Mouse (Mus musculus) heart, postnatal 36 days (tissue): ENCODE results near the gene Gm17428. TPM values are rescaled to one million over a fixed set of nuclear protein-coding genes. Genes with fewer than 3 reads are reported as not detected.
"Not testable (repeated sequence)": the region's sequence is repeated elsewhere in the genome, so short reads cannot be mapped to it uniquely, and the experiment has no call there.

ENCODE experiments used
- DNase-seq, 2 experiments: peaks; one replicate each; pipeline ENCODE4 v3.0.0; 2021 to 2022
- intact Hi-C: fragments of 180-260 bp; cut with DNase I; formaldehyde crosslinking; loops from one replicate; pipeline ENCODE4 v1.15.1; 2025
- total RNA-seq, 2 experiments: library from RNA; stranded (reverse); gene quantifications; 2 replicates each; pipeline ENCODE4 v1.2.3; 2021

Gene Gm17428
- total RNA-seq, 2 experiments from 2014 or later = not detected

DNA sequence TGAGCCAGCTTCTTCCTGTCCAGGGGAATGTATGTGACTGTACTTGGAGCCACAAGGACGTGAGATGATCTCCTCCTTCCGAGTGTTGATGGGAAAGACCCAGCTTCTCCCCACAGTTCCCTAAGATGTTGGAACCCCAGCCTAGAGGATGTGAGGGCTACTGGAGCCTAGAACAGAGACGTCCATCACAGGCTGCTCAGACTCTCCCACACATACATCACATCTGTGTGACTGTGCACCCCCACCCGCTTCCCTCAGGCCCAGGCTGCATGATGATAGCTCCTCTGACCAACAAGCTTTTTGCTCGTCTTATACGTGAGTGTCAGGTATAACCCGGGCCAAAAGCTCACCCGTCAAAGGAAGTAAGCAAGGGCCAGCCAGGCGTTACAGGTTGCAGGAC lies 28.0 kb upstream of the Gm17428 start:
- DNase-seq = no peak
- intact Hi-C loops = loop anchor here (1.0 kb wide), 1 partner anchor 26 kb away; no protein-coding TSS in a partner anchor

GRCm38 (mm10) chr14:54950493-54950892 lies 26.2 kb upstream of the Gm17428 start:
- intact Hi-C loops = no loop called here
- DNase-seq = no peak

DNA sequence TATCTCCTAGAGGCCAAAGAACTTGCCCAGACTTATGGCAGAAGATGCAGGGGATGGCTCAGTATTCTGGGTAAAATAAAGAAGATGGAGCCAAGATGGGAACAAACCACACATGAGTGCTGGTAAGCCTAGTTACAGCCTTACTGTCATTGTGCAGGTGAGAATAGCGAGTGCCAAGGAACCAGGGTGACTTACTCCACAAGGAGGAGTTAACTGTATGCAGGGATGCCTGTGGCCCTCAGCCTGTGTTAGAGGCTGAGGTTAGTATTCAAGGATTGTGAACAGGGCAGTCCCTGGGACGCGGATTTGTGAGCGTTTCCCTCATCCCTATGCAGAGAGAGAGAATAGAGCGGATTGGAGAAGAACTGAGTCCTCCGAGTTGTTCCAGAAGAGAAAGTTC lies 25.1 kb upstream of the Gm17428 start:
- intact Hi-C loops = no loop called here
- no peak for DNase-seq

DNA sequence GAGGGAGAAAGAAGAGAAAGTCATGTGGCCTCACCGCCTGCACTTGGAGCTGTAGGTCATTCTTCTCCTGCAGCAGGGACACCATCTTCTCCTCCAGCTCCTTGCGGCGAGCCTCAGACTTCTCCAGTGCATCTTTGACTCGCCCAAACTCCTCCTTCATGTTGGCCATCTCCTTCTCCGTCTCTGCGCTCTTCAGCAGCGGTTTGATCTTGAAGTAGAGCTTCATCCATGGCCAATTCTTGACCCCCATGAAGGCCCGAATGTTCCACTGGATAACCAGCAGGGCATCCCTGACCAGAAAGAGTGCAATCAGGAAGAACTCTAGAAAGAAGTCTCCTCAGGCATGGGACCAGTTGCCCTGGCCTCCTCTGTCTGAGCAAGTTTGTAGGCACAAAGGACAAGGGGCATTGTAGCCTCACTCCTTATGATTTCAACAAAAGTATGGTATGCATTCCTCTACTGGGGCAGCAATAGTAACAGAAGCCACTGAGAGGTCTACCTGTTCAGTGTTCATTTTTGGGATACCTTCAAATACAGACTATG lies 23.0 kb upstream of the Gm17428 start:
- intact Hi-C loops = no loop called here

GRCm38 (mm10) chr14:54954474-54954873 lies 22.3 kb upstream of the Gm17428 start:
- DNase-seq = no peak
- intact Hi-C loops = no loop called here

More for the DNA sequence above, 23.0 kb upstream of the Gm17428 start:
- no peak for DNase-seq

- DNase-seq = no peak
- intact Hi-C loops = no loop called here
These were observed 21.3 kb upstream of the Gm17428 start for GRCm38 (mm10) chr14:54955481-54955880.

DNA sequence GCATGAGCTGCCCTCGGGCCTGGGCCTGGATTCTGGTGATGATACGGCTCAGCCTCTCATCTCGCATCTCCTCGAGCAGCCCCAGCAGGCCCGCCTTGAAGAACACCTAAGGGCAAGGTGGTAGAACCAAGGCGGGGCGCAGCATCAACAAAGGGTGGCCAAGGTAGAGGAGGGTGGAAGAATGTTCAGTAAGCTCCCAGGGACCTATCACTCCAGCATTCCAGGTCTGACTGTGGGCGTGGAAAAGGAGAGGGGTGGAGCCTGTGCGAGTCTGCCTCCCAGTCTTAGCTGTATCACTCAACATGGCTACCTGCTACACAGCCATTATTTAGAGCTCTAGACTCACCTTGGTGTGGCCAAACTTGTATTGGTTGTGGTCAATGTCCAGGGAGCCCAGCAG lies 20.2 kb upstream of the Gm17428 start:
- no peak for DNase-seq
- intact Hi-C loops = no loop called here

GRCm38 (mm10) chr14:54958503-54958902 lies 18.2 kb upstream of the Gm17428 start:
- no peak for DNase-seq
- intact Hi-C loops = no loop called here

DNA sequence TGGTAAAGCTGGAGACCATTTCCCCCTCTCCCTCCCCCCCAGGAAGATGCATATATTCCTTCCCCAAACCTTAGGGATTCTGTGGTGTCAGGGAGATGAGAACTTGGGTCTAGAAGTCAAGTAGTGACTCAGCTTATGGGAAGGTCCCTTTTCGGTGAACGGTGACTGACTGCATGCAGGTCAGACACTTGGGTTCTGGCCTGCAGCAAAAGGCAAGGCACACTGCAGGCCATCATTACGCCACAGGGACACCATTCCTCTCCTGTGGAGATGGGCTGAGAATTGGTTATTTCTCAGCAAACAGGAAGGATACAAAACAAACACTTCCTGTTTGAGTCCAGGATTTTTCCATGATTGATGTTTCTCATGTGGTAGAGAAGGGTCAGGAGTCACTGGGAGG lies 17.5 kb upstream of the Gm17428 start:
- intact Hi-C loops = no loop called here
- DNase-seq = no peak

DNA sequence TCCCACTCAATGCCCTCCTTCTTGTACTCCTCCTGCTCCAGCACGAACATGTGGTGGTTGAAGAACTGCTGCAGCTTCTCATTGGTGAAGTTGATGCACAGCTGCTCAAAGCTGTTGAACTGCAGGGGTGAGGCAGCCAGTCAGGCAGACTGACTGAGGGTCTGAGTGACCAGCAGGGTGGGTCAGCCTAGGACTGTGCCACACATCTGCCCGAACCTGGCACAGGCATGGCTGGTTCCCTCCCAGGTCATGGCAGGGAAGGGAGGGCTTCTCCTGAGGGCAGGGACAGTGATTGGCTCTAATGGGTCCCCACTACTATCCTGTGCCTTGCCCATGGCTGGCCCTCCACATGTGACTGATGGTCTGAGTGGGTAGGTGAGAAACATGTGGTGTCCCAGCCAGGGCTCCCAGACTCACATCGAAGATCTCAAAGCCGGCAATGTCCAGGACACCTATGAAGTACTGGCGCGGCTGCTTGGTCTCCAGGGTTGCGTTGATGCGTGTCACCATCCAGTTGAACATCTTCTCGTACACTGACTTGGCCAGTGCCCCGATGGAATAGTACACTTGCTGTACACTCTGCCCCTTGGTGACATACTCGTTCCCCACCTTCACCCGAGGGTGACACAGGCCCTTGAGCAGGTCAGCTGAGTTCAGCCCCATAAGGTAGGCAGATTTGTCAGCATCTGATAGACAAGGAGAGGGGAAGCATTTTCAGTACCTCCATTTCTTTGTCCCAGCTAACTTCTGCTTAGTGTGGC lies 16.7 kb upstream of the Gm17428 start:
- DNase-seq, intact Hi-C loops: not testable (repeated sequence)

DNA sequence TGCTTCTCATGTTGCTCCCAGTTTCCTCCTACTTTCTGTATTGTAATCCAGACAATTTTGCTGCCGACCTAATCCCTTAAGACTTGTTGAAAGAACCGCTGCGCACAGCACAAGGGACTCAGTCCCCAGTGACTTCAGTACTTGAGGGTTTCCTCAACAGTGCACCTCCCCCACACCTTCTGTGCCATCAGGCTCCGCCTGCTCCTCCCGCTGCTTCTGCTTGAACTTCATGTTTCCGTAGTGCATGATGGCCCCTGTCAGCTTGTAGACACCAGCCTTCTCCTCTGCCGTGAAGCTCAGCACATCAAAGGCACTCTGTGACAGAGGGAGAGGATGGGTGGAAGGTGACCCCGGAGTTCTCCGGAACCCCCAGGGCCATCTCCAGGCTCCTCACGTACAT lies 16.0 kb upstream of the Gm17428 start:
- intact Hi-C loops = no loop called here
- DNase-seq = no peak

- no peak for DNase-seq
- intact Hi-C loops = no loop called here
These were observed 15.2 kb upstream of the Gm17428 start for GRCm38 (mm10) chr14:54961487-54961886.

DNA sequence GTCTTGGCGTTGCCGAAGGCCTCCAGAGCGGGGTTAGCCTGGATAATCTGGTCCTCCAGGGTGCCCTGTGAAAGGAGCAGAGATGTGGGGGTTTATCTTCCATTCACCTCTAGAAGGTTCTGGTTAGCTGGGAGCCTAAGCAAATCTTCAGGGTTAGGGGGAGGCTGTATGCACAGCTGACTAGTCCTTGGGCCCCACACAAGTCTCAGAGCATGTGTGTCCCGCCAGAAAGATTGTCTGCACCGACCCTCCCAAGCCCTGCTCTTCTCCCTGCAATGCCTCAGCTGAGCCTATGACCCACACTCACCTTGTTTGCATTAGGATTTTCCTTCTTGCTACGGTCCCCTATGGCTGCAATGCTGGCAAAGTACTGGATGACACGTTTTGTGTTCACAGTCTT lies 14.0 kb upstream of the Gm17428 start:
- intact Hi-C loops = no loop called here
- DNase-seq = no peak

DNA sequence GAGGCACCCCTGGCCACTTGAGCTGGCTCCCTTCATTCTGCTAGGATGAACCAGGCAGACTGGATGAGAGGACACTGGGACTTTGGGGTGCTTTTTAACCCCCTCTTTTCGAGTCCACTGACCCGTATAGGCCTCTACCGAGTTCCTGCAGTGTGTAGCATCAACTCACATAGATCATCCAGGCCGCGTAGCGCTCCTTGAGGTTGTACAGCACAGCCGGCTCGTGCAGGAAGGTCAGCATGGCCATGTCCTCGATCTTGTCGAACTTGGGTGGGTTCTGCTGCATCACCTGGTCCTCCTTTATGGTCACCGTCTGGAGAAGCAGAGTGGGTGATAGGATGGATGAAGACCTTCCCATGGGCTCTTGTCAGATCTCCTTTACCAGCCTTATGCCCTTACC lies 13.0 kb upstream of the Gm17428 start:
- DNase-seq = no peak
- intact Hi-C loops = no loop called here

- DNase-seq = no peak
These were observed 11.7 kb upstream of the Gm17428 start for GRCm38 (mm10) chr14:54965044-54965443.

DNA sequence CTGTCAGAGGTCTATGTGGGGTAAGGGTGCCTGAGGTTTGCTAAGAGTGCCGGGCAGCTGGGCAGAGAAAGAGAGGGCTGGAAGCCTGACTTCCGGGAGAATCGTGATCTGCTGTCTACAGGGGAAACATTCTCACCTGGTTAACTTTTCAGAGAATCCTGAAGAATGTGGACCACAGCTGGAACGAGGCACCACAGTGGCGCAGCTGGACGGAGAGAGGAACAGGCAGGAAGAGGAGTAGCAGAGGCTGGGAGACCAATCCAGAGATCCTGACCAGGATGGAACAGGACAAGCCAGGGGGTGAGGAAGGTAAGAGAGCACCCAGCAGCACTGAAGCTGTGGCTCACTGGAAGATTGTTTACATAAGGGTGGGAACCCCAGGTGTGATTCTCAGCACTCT lies 11.1 kb upstream of the Gm17428 start:
- no peak for DNase-seq
- intact Hi-C loops = no loop called here

More at GRCm38 (mm10) chr14:54965044-54965443, 11.7 kb upstream of the Gm17428 start:
- intact Hi-C loops = no loop called here

GRCm38 (mm10) chr14:54966320-54966977 lies 10.3 kb upstream of the Gm17428 start, which contains the start of gene Myh6:
Myh6 (minus strand) TSS chr14:54966927.
- intact Hi-C loops = no loop called here
- DNase-seq = peak; percentile 58 to 60

GRCm38 (mm10) chr14:54967874-54968273 lies 8.9 kb upstream of the Gm17428 start:
- DNase-seq = no peak
- intact Hi-C loops = no loop called here

DNA sequence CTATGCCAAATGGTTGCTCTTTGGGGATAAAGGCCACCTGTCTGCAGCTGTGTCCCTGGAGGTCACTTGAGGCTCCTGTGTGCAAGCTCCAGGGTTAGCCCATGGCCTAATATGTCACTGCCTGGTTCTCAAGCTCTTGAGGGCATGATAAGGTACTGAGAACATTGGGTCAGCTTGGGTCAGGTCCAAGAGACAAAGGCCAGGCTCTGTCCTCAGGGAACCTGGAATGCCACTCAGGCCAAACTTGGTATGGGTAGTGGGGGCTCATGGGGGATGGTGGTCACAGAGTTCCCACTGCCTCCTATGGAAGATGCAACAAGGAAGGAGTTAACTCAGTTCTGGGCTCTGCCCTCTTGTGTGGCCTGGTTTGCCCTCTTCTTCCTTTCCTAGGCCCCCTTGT lies 8.4 kb upstream of the Gm17428 start:
- peak in 1 of 2 experiments; percentile 61 for DNase-seq
- intact Hi-C loops = no loop called here

GRCm38 (mm10) chr14:54972786-54973185 lies 3.9 kb upstream of the Gm17428 start:
- intact Hi-C loops = loop anchor here (1.0 kb wide), 1 partner anchor 28 kb away; no protein-coding TSS in a partner anchor
- DNase-seq = not testable (repeated sequence)

DNA sequence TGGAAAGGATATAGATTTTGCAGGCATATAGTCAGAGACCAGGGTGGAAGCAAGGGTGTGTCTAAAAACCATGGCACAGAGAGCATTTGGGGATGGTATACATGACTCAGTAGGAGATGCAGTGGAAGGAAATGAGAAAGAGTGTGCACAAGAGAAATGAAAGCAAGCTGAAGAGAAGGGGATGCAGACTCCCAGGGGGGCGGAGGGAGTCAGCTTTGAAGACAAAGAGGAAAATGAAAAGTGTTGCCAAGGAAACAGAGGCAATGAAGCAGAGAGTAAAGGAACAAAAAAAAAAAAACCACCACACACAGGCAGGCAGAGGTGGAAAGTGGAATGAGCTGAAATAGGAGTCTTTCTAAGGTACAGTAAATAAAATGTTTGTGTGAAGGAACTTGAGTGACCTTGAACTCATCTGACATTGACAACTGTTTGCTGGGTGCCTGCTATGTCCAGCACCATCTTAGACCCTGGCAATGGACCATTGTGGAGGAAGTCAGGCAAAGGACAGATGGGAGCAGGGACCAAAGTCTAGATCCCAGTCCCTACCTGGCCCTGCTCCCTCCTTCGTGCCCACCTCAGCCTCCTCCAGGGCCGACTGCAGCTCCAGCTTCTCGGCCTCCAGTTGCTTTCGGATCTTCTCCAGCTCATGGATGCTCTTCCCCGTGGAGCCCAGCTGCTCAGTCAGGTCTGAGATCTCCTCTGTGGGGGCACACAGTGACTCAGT lies 2.5 kb upstream of the Gm17428 start:
- no peak for DNase-seq
- intact Hi-C loops = loop anchor here (1.0 kb wide), 1 partner anchor 26 kb away; no protein-coding TSS in a partner anchor
